Mouse (Mus musculus): Measurements from ENCODE around the gene Hydin. TPM values are rescaled to one million over a fixed set of nuclear protein-coding genes. Genes with fewer than 3 reads are reported as not detected.

Hydin gene
- total and polyA plus RNA-seq, 2 experiments from 2014 or later = 0.49 to 0.88 TPM

DNA sequence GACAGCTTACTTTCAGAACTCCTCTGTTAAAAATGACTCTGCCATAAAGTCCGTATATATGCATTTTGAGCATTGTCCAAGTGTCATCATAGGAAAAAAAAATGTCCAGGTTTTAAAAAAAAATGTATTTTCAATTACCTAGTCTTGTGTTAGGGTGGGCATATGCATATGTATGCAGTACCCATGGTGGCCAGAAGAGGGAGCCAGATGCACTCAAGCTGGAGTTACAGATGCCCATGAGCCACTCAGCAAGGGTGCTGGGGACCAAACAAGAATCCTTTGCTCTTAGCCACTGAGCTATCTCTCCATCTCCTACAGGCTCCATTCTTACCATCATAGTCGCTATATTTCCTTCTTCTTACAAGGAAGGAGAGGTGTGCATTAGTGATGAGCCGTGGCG lies 222.6 kb downstream of the Hydin start:
- H3K27ac ChIP-seq (ENCODE audit: low read depth, low read length) = no peak overlapping the region
- H3K9ac ChIP-seq (replicated peaks; ENCODE audit: low read length, poor library complexity, severe bottlenecking) = no peak overlapping the region
- H3K4me2 ChIP-seq (ENCODE audit: low read depth, low read length, poor library complexity, severe bottlenecking) = no peak overlapping the region
- peak; percentile 61 for TF ChIP-seq CTCF (IDR thresholded peaks at IDR 0.05)
- H3K4me3 ChIP-seq (ENCODE audit: low read depth, low read length) = no peak overlapping the region
- H3K36me3 ChIP-seq (ENCODE audit: insufficient read depth, low read length) = no peaks in the 10 kb centered on the region
- no peaks in the 10 kb centered on the region for H3K27me3 ChIP-seq (ENCODE audit: insufficient read depth, low read length)
- 80% methylated on average over 4 of the region's 4 CpGs for WGBS
- no peaks in the 10 kb centered on the region for H3K4me1 ChIP-seq (ENCODE audit: insufficient read depth, low read length)
- H3K9me3 ChIP-seq (ENCODE audit: low read length) = no peaks in the 10 kb centered on the region
- DNase-seq (ENCODE audit: low spot score) = no peak
- no peak for ATAC-seq (ENCODE audit: low FRiP score)

DNA sequence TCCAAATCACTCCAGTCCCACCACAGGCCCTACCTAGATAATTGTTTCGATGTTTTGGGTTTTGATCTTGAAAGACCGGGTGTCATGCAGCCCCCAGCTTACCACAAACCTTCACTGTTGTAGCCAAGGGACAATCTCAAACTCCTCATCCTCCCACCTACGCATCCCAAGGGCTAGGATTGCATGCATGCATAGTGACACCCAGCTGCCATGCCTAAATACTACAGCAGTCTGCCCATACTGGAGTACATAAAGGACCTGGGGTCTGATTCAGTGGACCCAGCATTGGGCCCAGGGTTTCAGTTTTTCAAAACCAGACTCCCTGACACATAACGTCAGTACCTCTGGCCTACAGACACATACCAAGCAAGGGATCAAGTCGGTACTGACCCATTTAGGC lies 224.3 kb downstream of the Hydin start:
- Histone ChIP-seq H3K27ac (ENCODE audit: low read depth, low read length) (no peak overlapping the region), H3K9ac (replicated peaks; ENCODE audit: low read length, poor library complexity, severe bottlenecking) (no peak overlapping the region), H3K4me2 (ENCODE audit: low read depth, low read length, poor library complexity, severe bottlenecking) (no peak overlapping the region), H3K36me3 (ENCODE audit: insufficient read depth, low read length) (no peaks in the 10 kb centered on the region), H3K27me3 (ENCODE audit: insufficient read depth, low read length) (no peaks in the 10 kb centered on the region), H3K4me3 (ENCODE audit: low read depth, low read length) (no peak overlapping the region), H3K9me3 (ENCODE audit: low read length) (no peaks in the 10 kb centered on the region), H3K4me1 (ENCODE audit: insufficient read depth, low read length) (no peaks in the 10 kb centered on the region)
- ATAC-seq (ENCODE audit: low FRiP score) (no peak), DNase-seq (ENCODE audit: low spot score) (no peak)
- TF ChIP-seq CTCF (IDR thresholded peaks at IDR 0.05) = peak; percentile 59
- WGBS = 94% methylated on average over 5 of the region's 5 CpGs

DNA sequence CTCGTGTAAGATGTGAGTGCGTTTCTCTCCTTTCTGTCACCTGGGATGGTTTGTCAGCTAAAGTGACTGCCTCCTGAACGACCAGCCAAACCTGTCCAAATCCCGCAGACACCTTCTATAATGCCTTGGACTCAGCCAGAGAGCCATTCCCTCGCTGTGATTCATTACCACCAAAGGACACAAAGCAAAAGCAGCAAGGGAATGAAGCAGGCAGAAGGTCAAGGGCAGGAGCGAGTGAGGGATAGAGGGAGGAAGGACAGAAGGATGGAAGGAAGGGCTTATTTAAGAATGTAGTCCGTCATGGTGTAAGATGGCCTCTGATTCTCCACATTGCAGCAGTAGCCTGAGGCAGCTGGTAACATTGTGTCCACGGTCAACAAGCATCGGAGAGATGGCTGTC lies 229.5 kb downstream of the Hydin start:
- no peak for DNase-seq (ENCODE audit: low spot score)
- H3K9me3 ChIP-seq (ENCODE audit: low read length) = no peaks in the 10 kb centered on the region
- TF ChIP-seq CTCF (IDR thresholded peaks at IDR 0.05) = no peak
- WGBS = 87% methylated on average over 9 of the region's 9 CpGs
- no peak overlapping the region for H3K27ac ChIP-seq (ENCODE audit: low read depth, low read length)
- no peak for ATAC-seq (ENCODE audit: low FRiP score)
- no peak overlapping the region for H3K4me3 ChIP-seq (ENCODE audit: low read depth, low read length)
- H3K36me3 ChIP-seq (ENCODE audit: insufficient read depth, low read length) = no peaks in the 10 kb centered on the region
- H3K9ac ChIP-seq (replicated peaks; ENCODE audit: low read length, poor library complexity, severe bottlenecking) = no peak overlapping the region
- no peaks in the 10 kb centered on the region for H3K27me3 ChIP-seq (ENCODE audit: insufficient read depth, low read length)
- no peak overlapping the region for H3K4me2 ChIP-seq (ENCODE audit: low read depth, low read length, poor library complexity, severe bottlenecking)
- H3K4me1 ChIP-seq (ENCODE audit: insufficient read depth, low read length) = no peaks in the 10 kb centered on the region

DNA sequence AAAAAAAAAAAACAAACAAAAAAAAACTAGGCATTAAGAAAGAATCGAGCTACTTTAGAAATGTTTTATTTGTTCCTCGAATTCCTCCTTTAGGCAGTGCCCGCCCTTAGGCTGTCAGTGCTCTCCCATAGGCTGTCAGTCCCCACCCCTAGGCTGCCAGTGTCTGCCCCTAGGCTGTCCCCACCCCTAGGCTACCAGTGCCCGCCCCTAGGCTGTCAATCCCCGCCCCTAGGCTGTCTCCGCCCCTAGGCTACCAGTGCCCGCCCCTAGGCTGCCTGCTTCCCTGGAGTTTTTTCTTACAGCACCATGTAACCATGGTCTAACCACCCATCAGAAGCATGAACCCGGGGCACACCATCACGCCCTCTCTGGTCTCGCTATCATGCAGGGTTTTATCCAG lies 233.5 kb downstream of the Hydin start:
- WGBS = 24% methylated on average over 10 of the region's 10 CpGs
- H3K4me3 ChIP-seq (ENCODE audit: low read depth, low read length) = no peak overlapping the region
- no peak overlapping the region for H3K4me2 ChIP-seq (ENCODE audit: low read depth, low read length, poor library complexity, severe bottlenecking)
- H3K4me1 ChIP-seq (ENCODE audit: insufficient read depth, low read length) = no peaks in the 10 kb centered on the region
- ATAC-seq (ENCODE audit: low FRiP score) (no peak), DNase-seq (ENCODE audit: low spot score) (no peak)
- H3K9me3 ChIP-seq (ENCODE audit: low read length) = no peaks in the 10 kb centered on the region
- H3K27ac ChIP-seq (ENCODE audit: low read depth, low read length) = no peak overlapping the region
- H3K36me3 ChIP-seq (ENCODE audit: insufficient read depth, low read length) = no peaks in the 10 kb centered on the region
- TF ChIP-seq CTCF (IDR thresholded peaks at IDR 0.05) = no peak
- no peaks in the 10 kb centered on the region for H3K27me3 ChIP-seq (ENCODE audit: insufficient read depth, low read length)
- no peak overlapping the region for H3K9ac ChIP-seq (replicated peaks; ENCODE audit: low read length, poor library complexity, severe bottlenecking)

DNA sequence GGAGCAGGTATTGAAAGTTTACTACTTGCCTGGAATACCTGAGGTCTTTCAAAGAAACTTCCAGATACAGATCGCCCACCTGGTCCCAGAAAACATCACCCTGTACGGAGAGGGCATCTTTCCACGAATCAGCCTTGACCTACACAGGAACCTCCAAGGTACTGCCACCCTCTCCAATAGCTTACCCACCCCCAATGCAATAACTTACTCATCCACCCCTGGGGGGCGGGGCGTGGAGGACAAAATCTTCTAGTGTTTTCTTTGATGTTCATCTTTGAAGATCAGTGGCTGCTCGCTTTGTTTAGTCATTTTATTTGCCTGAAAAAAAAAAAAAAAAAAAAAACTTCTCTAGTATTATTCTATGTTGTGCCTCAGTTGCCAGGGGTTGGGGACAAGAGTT lies 233.9 kb downstream of the Hydin start:
- Histone ChIP-seq H3K27ac (ENCODE audit: low read depth, low read length) (no peak overlapping the region), H3K9ac (replicated peaks; ENCODE audit: low read length, poor library complexity, severe bottlenecking) (no peak overlapping the region), H3K9me3 (ENCODE audit: low read length) (no peaks in the 10 kb centered on the region), H3K4me3 (ENCODE audit: low read depth, low read length) (no peak overlapping the region), H3K4me1 (ENCODE audit: insufficient read depth, low read length) (no peaks in the 10 kb centered on the region), H3K36me3 (ENCODE audit: insufficient read depth, low read length) (no peaks in the 10 kb centered on the region), H3K4me2 (ENCODE audit: low read depth, low read length, poor library complexity, severe bottlenecking) (no peak overlapping the region), H3K27me3 (ENCODE audit: insufficient read depth, low read length) (no peaks in the 10 kb centered on the region)
- 80% methylated on average over 6 of the region's 6 CpGs for WGBS
- DNase-seq (ENCODE audit: low spot score) (no peak), ATAC-seq (ENCODE audit: low FRiP score) (no peak)
- TF ChIP-seq CTCF (IDR thresholded peaks at IDR 0.05) = no peak

DNA sequence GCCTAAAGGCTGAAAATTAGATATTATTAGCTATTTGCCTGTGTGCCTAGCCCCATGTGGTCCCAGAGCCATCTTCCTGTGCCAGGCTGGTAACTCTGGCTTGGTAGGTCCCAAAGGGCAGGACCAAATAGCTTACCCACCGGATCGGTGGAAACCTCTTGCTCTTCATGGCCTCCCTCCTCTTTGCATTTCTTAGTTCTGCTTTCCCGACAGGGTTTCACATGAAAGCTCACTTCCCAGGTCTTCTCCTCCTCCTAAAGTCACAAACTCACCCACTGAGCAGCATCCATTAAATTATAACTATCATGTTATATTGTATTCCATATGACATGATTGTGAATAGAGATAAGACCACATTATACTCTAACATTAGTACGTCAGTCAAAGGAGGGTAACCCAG lies 234.6 kb downstream of the Hydin start:
- Histone ChIP-seq H3K36me3 (ENCODE audit: insufficient read depth, low read length) (no peaks in the 10 kb centered on the region), H3K9ac (replicated peaks; ENCODE audit: low read length, poor library complexity, severe bottlenecking) (no peak overlapping the region), H3K27ac (ENCODE audit: low read depth, low read length) (no peak overlapping the region), H3K27me3 (ENCODE audit: insufficient read depth, low read length) (no peaks in the 10 kb centered on the region), H3K4me1 (ENCODE audit: insufficient read depth, low read length) (no peaks in the 10 kb centered on the region), H3K4me3 (ENCODE audit: low read depth, low read length) (no peak overlapping the region), H3K4me2 (ENCODE audit: low read depth, low read length, poor library complexity, severe bottlenecking) (no peak overlapping the region), H3K9me3 (ENCODE audit: low read length) (no peaks in the 10 kb centered on the region)
- 75% methylated on average over 4 of the region's 4 CpGs for WGBS
- ATAC-seq (ENCODE audit: low FRiP score) (no peak), DNase-seq (ENCODE audit: low spot score) (no peak)
- no peak for TF ChIP-seq CTCF (IDR thresholded peaks at IDR 0.05)
